Mouse (Mus musculus) lung, postnatal 25 days (tissue): ENCODE results near the gene Olfr554.
"Not testable (repeated sequence)": the region's sequence is repeated elsewhere in the genome, so short reads cannot be mapped to it uniquely, and the experiment has no call there.

Experiments
- DNase-seq: peaks from one replicate; pipeline ENCODE4 v3.0.0; 2022; ENCODE audit warnings: low spot score

Gene Olfr554

GRCm38 (mm10) chr7:102638132-102638531 lies at the start of gene Olfr554:
Gene Olfr554, plus strand, starts transcription at chr7:102638432.
- DNase-seq = no peak

DNA sequence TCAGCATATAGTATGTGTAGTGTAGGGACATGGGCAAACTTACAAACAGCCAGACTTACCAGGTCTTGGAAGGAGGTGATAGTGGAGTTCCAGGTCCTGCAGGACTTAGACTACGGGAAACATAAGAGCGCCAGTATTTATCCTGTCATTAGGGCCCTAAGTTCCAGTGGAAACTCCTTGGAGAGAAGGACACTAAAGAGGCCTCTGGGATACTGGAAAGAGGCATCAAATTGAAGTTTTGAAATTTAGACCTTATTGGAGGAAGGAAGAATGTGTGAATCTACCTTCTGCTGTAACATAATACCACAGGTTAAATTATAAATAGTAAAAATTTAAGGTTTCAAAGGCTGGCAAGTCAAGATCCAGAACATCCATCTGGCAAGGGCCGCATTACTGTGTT lies 46.4 kb upstream of the Olfr554 start, which contains the start of gene Olfr551:
Gene Olfr551, minus strand, starts transcription at position 101 of the 400 bp plus-strand sequence.
- no peak for DNase-seq

GRCm38 (mm10) chr7:102597378-102598031 lies 40.7 kb upstream of the Olfr554 start, which contains the start of gene Olfr552:
Gene Olfr552, plus strand, starts transcription at chr7:102597770.
- no peak for DNase-seq

DNA sequence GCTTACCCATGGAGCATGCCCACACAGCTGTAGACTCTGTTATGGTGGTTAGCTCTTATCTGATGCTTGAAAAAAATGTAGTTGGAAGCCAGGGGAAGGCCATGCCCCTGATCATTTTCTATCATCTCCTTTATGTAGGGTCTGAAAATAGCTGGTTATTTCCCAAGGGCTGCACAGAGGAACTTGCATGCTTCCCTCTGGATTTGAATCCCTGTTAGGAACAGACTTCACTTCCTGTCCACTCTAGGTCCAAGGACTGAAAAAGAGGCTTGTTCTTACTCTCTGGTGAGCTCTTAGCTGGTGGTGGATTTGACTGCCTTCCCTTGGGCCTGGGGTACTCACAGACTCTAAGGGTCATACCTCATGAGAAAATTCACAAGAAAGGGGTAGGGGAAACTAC lies 20.1 kb upstream of the Olfr554 start, which contains the start of gene Olfr553:
Gene Olfr553, minus strand, starts transcription at position 101 of the 400 bp plus-strand sequence.
- DNase-seq = no peak

DNA sequence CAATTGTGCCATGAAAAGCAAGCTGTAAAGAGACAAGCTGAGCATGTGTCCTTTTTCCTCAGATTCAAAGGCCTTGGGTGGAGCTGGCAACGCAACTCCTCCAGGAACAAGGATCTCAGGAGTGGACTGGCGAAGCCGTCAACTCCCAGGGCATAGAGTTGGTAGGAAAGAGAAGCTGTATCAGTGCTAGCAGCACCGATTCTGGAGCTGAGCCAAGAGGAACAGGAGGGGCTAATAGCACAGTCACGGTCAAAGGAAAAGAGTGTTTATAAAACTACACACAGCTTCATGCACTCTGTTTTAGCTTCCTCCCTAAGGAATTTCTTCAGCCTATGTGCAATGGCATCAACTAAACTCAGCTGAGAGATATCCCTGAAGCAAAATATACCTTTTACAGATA lies 18.6 kb upstream of the Olfr554 start:
- DNase-seq = peak; percentile 54

- not testable (repeated sequence) for DNase-seq
Observed at GRCm38 (mm10) chr7:102620368-102620767, 17.9 kb upstream of the Olfr554 start.

DNA sequence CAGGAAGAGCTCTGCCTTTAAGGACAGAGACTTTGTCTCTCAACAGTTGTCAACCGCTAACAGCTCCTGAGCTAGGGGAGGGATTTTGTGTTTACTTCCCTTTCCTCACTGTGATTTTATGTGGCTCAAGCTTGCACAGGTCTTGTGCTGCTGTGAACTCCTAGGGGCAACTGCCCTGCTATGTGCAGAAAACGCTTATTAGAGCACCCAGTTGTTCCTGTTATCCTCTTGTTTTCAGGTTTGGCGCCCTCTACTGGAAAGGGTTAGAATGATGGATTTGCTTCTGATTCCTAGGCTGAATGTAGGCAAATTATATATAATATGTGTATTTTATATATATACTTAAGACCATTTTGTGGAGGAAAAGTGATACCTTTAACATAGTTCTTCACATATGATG lies 1.6 kb upstream of the Olfr554 start:
- DNase-seq = peak; percentile 66

- DNase-seq = not testable (repeated sequence)
Observed at GRCm38 (mm10) chr7:102644945-102645344, 6.7 kb downstream of the Olfr554 start.

DNA sequence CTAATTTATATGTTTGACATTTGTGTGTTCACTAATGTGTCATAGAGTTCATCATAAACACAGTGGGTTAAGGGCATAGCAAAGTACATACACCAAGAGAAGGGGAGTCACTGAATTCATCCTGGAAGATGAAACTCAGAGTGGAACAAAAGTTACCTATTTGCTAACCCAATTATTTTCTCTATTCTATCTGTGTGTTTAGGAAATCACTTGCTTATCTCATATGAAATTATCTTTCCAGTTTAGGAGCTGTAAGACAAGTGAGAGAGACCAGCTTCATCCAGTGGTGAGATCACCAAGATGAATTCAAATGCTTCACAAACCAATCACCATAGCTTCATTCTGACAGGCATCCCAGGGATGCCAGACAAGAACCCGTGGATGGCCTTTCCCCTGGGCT lies 20.3 kb downstream of the Olfr554 start, which contains the start of gene Olfr555:
Gene Olfr555, plus strand, starts transcription at position 301 of the 400 bp plus-strand sequence.
- DNase-seq = no peak

GRCm38 (mm10) chr7:102664599-102664998 lies 26.4 kb downstream of the Olfr554 start, which contains the start of gene Olfr556:
Gene Olfr556, plus strand, starts transcription at chr7:102664899.
- DNase-seq = no peak

- no peak for DNase-seq
Observed at GRCm38 (mm10) chr7:102665378-102665777, 27.1 kb downstream of the Olfr554 start.

DNA sequence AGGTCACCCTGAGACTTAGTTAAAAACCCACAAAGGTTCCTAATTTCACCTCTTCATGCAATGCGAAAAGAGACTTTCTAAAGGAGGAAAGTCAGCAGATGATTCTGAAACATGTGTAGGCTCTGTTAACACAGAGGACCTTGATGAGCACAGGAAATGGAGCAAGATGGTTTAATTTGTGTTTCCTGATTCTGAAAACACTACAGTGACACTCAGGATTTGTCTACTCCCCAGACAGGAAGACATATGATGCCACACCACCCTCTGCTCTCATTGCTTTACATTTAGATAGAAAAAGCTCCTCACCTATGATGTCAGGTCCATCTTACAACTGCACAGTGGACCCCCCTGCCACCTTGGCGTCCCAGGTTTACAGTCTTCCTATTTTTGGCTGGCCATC lies 38.0 kb downstream of the Olfr554 start:
- no peak for DNase-seq

GRCm38 (mm10) chr7:102681916-102682315 lies 43.7 kb downstream of the Olfr554 start:
- DNase-seq = no peak

DNA sequence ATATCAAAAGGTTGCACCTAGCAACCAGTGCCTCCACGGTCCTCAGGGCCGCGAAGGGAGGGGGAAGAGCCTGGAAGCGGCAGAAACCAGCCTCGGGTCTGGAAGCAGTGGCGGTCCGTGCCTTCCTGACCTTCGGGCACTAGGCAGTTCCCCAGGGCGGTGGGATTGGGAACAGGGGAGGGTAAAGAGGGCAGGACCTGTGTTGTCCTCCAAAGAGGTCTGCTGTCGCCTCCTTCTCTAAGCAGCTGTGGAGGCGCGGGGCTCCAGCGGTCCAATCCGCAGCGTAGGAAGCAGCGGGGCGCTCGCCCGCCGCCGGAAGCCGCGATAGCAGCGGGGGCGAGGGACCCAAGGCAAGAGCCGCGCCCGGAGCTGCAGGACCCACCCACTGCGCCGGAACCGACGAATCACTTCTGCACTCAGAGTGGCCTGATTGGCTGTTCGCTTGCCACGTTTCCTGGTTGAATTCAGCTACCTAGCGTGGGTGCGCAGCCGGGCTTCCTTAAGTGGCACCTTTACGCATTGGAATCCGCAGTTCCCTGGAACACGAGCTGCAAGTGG lies 48.8 kb downstream of the Olfr554 start, which contains the start of gene Trim68:
Gene Trim68, minus strand, starts transcription at position 384 of the 558 bp plus-strand sequence.
- peak; percentile 95 for DNase-seq
